Mouse (Mus musculus) brain, embryonic 14.5 days (tissue): ENCODE results near the gene Pex11b.

Experiments used
- CTCF ChIP-seq: fragments of 200-500 bp; IDR thresholded peaks from 2 replicates; pipeline ENCODE4 v1.5.1; 2012; ENCODE audit warnings: inconsistent platforms, mild to moderate bottlenecking, moderate library complexity, borderline replicate concordance; ENCODE audit not compliant: insufficient read depth, insufficient read length; ENCODE audit errors: extremely low read depth
- POLR2A ChIP-seq: fragments of 200-500 bp; IDR thresholded peaks from 2 replicates; pipeline ENCODE4 v1.6.1; 2012; ENCODE audit warnings: mild to moderate bottlenecking, inconsistent platforms, borderline replicate concordance; ENCODE audit not compliant: poor library complexity, insufficient read depth, insufficient read length, severe bottlenecking; ENCODE audit errors: extremely low read depth

DNA sequence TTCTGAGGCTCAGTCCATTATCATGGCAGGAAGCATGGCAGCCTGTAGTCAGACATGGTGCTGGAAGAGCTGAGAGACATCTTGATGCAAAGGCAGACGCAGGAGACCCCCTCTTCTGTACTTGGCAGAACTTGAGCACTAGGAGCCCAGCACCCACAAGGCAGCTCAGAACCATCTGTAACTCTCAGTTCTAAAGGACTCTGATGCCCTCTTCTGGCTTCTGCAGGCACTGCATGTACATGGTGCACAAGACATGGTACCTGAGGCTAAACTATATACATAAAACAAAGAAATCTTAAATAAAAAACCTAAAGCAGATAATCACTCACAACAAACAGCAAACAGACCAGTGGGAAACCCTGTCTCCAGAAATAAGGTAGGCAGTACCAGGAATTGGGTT is 4.0 kb downstream of the Pex11b start:
- TF ChIP-seq CTCF (peak; percentile 61; the same call in 1 of the 2 replicates), POLR2A (no peak)
